In the genomic region with DNA sequence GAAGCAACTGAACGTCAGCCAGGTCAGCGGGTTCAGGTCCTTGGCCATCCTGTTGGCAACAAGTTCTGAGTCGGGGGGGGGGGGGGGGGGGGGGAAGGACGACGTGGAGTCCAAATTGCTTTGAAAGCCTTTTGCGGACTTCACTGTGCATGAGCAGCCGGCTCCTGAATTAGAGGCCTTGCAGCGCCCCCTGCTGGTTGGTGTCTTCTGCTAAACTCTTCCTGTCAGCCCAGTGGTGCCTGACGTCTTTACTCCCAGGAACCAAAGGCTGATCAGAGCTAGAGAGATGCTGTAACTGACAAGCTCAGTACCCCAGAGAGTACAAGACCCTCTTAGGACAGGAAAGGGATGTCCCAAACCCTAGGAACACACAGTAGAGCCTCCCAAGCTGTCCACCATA, we compare ENCODE assay signal across 9 mouse cellular contexts. TPM values are rescaled to one million over a fixed set of nuclear protein-coding genes. Genes with fewer than 3 reads are reported as not detected.
DNase-seq lines count a peak whose midpoint lies in the region; ATAC-seq and TF ChIP-seq lines count a peak whose summit lies in the region.
"Had no signal": no experiment of that assay in that cellular context is flagged by ENCODE, and none has a peak within 500 bp of the region (broad histone marks: within the 10 kb centered on the region; RNA-seq: fewer than 3 reads in every experiment).

No protein-coding gene starts in this region.

- no peak overlapping the region for H3K9ac ChIP-seq in ES-E14 (ENCODE audit: insufficient read depth, low read depth, low read length, poor library complexity, severe bottlenecking)
- H3K9ac ChIP-seq in embryonic facial prominence, embryonic 14.5 days (ENCODE audit: low read depth, low read length): no peak overlapping the region
- H3K9ac ChIP-seq in heart, embryonic 16.5 days (ENCODE audit: low read length): no peak overlapping the region
- H3K9ac ChIP-seq in lung, embryonic 14.5 days: no peak overlapping the region
- H3K9ac ChIP-seq: lung, embryonic 15.5 days had no signal

- no peak overlapping the region for H3K4me3 ChIP-seq in ES-E14 (ENCODE audit: insufficient read depth in 1 of 2, low read depth in 1 of 2, low read length in 2 of 2, poor library complexity in 1 of 2, severe bottlenecking in 1 of 2)
- no peak overlapping the region for H3K4me3 ChIP-seq in embryonic facial prominence, embryonic 14.5 days (ENCODE audit: low read depth, low read length)
- no peak overlapping the region for H3K4me3 ChIP-seq in heart, embryonic 16.5 days (ENCODE audit: low read length)
- H3K4me3 ChIP-seq in lung, embryonic 14.5 days (ENCODE audit: low read depth, low read length): no peak overlapping the region
- H3K4me3 ChIP-seq: lung, embryonic 15.5 days had no signal

- peak; percentile 86 for TF ChIP-seq CTCF in lung, embryonic 14.5 days (IDR thresholded peaks at IDR 0.05; ENCODE audit: low read depth)

- in situ Hi-C loops in ES-E14 (cut with MboI; ENCODE audit: low sequenced_read_pairs in 2 of 2, unreplicated experiment in 2 of 2): loop anchor here (5.0 to 25.0 kb wide), 2 partner anchors 421 to 426 kb away; no protein-coding TSS in a partner anchor

- H3K4me2 ChIP-seq in embryonic facial prominence, embryonic 14.5 days (ENCODE audit: low read depth, low read length): no peak overlapping the region
- no peak overlapping the region for H3K4me2 ChIP-seq in heart, embryonic 16.5 days (ENCODE audit: low read depth, low read length)
- H3K4me2 ChIP-seq in lung, embryonic 14.5 days: no peak overlapping the region
- H3K4me2 ChIP-seq: lung, embryonic 15.5 days had no signal

- 2% methylated on average over 7 of the region's 9 CpGs for WGBS in embryonic facial prominence, embryonic 14.5 days
- WGBS in heart, embryonic 16.5 days: 1% methylated on average over 8 of the region's 9 CpGs
- WGBS in lung, embryonic 14.5 days: 4% methylated on average over 8 of the region's 9 CpGs

- ATAC-seq in embryonic facial prominence, embryonic 14.5 days (ENCODE audit: low read depth): no peak
- 0 out of 2 replicates have a peak, but pooled peaks have one; percentile 6 for ATAC-seq in heart, embryonic 16.5 days (replicated peaks; ENCODE audit: extremely low read depth, insufficient read depth, low FRiP score)
- ATAC-seq in lung, embryonic 14.5 days (ENCODE audit: insufficient read depth): peak; percentile 78; the same call in 1 of the 2 replicates

- H3K4me1 ChIP-seq in ES-E14 (ENCODE audit: control insufficient read depth in 2 of 2, insufficient read depth in 2 of 2, low read length in 2 of 2, poor library complexity in 1 of 2): no peaks in the 10 kb centered on the region
- no peaks in the 10 kb centered on the region for H3K4me1 ChIP-seq in embryonic facial prominence, embryonic 14.5 days (ENCODE audit: control insufficient read depth, insufficient read depth, low read length)
- H3K4me1 ChIP-seq in heart, embryonic 16.5 days (ENCODE audit: control insufficient read depth, insufficient read depth, low read length): no peaks in the 10 kb centered on the region
- H3K4me1 ChIP-seq in lung, embryonic 14.5 days (ENCODE audit: insufficient read depth): no peaks in the 10 kb centered on the region
- H3K4me1 ChIP-seq: lung, embryonic 15.5 days had no signal

- no peak overlapping the region for H3K27ac ChIP-seq in ES-E14 (ENCODE audit: insufficient read depth, low read depth, low read length, poor library complexity, severe bottlenecking)
- no peak overlapping the region for H3K27ac ChIP-seq in embryonic facial prominence, embryonic 14.5 days (replicated peaks; ENCODE audit: low read depth, low read length)
- no peak overlapping the region for H3K27ac ChIP-seq in heart, embryonic 16.5 days (ENCODE audit: low read length)
- no peak overlapping the region for H3K27ac ChIP-seq in lung, embryonic 14.5 days (ENCODE audit: low read depth)
- H3K27ac ChIP-seq: lung, embryonic 15.5 days had no signal

- no peaks in the 10 kb centered on the region for H3K9me3 ChIP-seq in ES-E14 (ENCODE audit: control insufficient read depth, insufficient read depth, low read depth, low read length)
- no peaks in the 10 kb centered on the region for H3K9me3 ChIP-seq in embryonic facial prominence, embryonic 14.5 days (ENCODE audit: control insufficient read depth, low read length)
- peaks cover 3% of the 10 kb centered on the region; the same call in 1 of the 2 replicates for H3K9me3 ChIP-seq in heart, embryonic 16.5 days (replicated peaks; ENCODE audit: control insufficient read depth, low read length)
- H3K9me3 ChIP-seq in lung, embryonic 14.5 days (ENCODE audit: low read depth, low read length): no peaks in the 10 kb centered on the region
- H3K9me3 ChIP-seq: lung, embryonic 15.5 days had no signal

- DNase-seq in ES-E14 (ENCODE audit: low read depth, low spot score): peak; percentile 69
- peak; percentile 94 for DNase-seq in brain, adult 2 months (ENCODE audit: low read depth, low spot score)
- DNase-seq in embryonic facial prominence, embryonic 14.5 days (ENCODE audit: low spot score): peak; percentile 89
- peak; percentile 89 for DNase-seq in layer of hippocampus, adult 11-12 months (ENCODE audit: low spot score)
- DNase-seq in lung, embryonic 14.5 days: peak; percentile 95
- peak; percentile 98 for DNase-seq in right cerebral cortex, postnatal 14 days
- peak; percentile 87 for DNase-seq in urinary bladder, postnatal 14 days (ENCODE audit: low spot score)

- H3K27me3 ChIP-seq in embryonic facial prominence, embryonic 14.5 days (replicated peaks; ENCODE audit: control insufficient read depth, insufficient read depth, low read length): no peaks in the 10 kb centered on the region
- peaks cover 11% of the 10 kb centered on the region for H3K27me3 ChIP-seq in heart, embryonic 16.5 days (ENCODE audit: control insufficient read depth, insufficient read depth, low read length)
- no peaks in the 10 kb centered on the region for H3K27me3 ChIP-seq in lung, embryonic 14.5 days (ENCODE audit: insufficient read depth, low read length)

- H3K36me3 ChIP-seq in ES-E14 (ENCODE audit: control insufficient read depth, insufficient read depth, low read length, poor library complexity, severe bottlenecking): no peaks in the 10 kb centered on the region
- H3K36me3 ChIP-seq in embryonic facial prominence, embryonic 14.5 days (ENCODE audit: control insufficient read depth, insufficient read depth, low read length): no peaks in the 10 kb centered on the region
- no peaks in the 10 kb centered on the region for H3K36me3 ChIP-seq in heart, embryonic 16.5 days (ENCODE audit: control insufficient read depth, insufficient read depth)
- H3K36me3 ChIP-seq in lung, embryonic 14.5 days (ENCODE audit: insufficient read depth): no peaks in the 10 kb centered on the region
- H3K36me3 ChIP-seq: lung, embryonic 15.5 days had no signal

TF ChIP-seq in ES-E14, 5 proteins besides CTCF, POLR2A, EP300 and RAD21:
- TF ChIP-seq ZC3H11A (IDR thresholded peaks at IDR 0.05; ENCODE audit: borderline replicate concordance, low read depth, low read length): peak; percentile 43; the same call in 1 of the 2 replicates
- TF ChIP-seq ZNF384 (IDR thresholded peaks at IDR 0.05; ENCODE audit: low read depth, low read length): no peak
- no peak for TF ChIP-seq CHD2 (IDR thresholded peaks at IDR 0.05; ENCODE audit: low read depth, low read length)
- TF ChIP-seq HCFC1 (IDR thresholded peaks at IDR 0.05; ENCODE audit: borderline replicate concordance, insufficient read depth, low read length): no peak
- no peak for TF ChIP-seq MAFK (IDR thresholded peaks at IDR 0.05; ENCODE audit: insufficient read depth, low read depth, low read length)

RNA-seq across cellular contexts. Expression of a gene that starts 43.7 kb away (rescaled TPM):
- 19.7 and 23.2 TPM in 2 replicates for total RNA-seq in ES-E14 (2012; rRNA removed)
- 43.6 and 50.9 TPM in 2 replicates for polyA plus RNA-seq in embryonic facial prominence, embryonic 14.5 days (2014; fragmentation: Nextera tagmentation; extraction: Ambion mirVana)
- 51.5 and 53.1 TPM in 2 replicates for polyA plus RNA-seq in heart, embryonic 16.5 days (2015; fragmentation: Nextera tagmentation; extraction: Ambion mirVana)
- polyA plus RNA-seq in lung, embryonic 14.5 days (2014; fragmentation: Nextera tagmentation; extraction: Ambion mirVana): 61.5 and 64.3 TPM in 2 replicates
